Mouse (Mus musculus) cerebellum, adult 2 months (tissue): ENCODE measurements at regions not wholly inside any gene's neighbourhood (a gene's known extent, or its start where the extent isn't known, plus 50 kb on each side); places are given as distances from the start of the nearest gene placed in this dataset.

Experiments used
- CTCF ChIP-seq: fragments of 200-500 bp; IDR thresholded peaks from 2 replicates; pipeline ENCODE4 v1.5.1; 2011; ENCODE audit warnings: low read depth, mild to moderate bottlenecking, control low read depth, low read length, moderate library complexity, borderline replicate concordance; ENCODE audit not compliant: insufficient read depth
- POLR2A ChIP-seq: fragments of 200-500 bp; IDR thresholded peaks from 2 replicates; pipeline ENCODE4 v1.6.1; 2011; ENCODE audit warnings: low read length, control low read depth, borderline replicate concordance; ENCODE audit not compliant: insufficient read depth

- TF ChIP-seq POLR2A = no peak
- TF ChIP-seq CTCF = no peak
These were observed 60.8 kb upstream of the Dab2 start for GRCm38 (mm10) chr15:6238755-6239154.
